Mouse (Mus musculus) lung, embryonic 14.5 days (tissue): Measurements from ENCODE around the gene Bglap. TPM values are rescaled to one million over a fixed set of nuclear protein-coding genes. Genes with fewer than 3 reads are reported as not detected.
A peak's percentile ranks its signal among the peaks of the same experiment; 100 is the strongest.

Source experiments
- ATAC-seq: fragments of 200-750 bp; cut with Nextera tagmentation; 2 replicates; pipeline ENCODE4 v1.8.0; 2017; ENCODE audit warnings: mild to moderate bottlenecking, moderate TSS enrichment, moderate library complexity; ENCODE audit not compliant: insufficient read depth
- DNase-seq: peaks from one replicate; pipeline ENCODE4 v3.0.0-alpha.2; 2015
- H3K27ac ChIP-seq: fragments of 300-500 bp; sonication (generic); 2 replicates; pipeline ENCODE4 v1.5.1; 2014; ENCODE audit warnings: low read depth, mild to moderate bottlenecking, moderate library complexity
- H3K27me3 ChIP-seq: fragments of 300-500 bp; sonication (generic); 2 replicates; pipeline ENCODE4 v1.6.1; 2014; ENCODE audit warnings: low read length, control low read depth; ENCODE audit not compliant: insufficient read depth
- H3K36me3 ChIP-seq: fragments of 300-500 bp; sonication (generic); 2 replicates; pipeline ENCODE4 v1.6.1; 2014; ENCODE audit warnings: control low read depth; ENCODE audit not compliant: insufficient read depth
- H3K4me1 ChIP-seq: fragments of 300-500 bp; sonication (generic); 2 replicates; pipeline ENCODE4 v1.6.1; 2014; ENCODE audit warnings: antibody characterized with exemption, control low read depth; ENCODE audit not compliant: insufficient read depth
- H3K4me2 ChIP-seq: fragments of 300-500 bp; sonication (generic); 2 replicates; pipeline ENCODE4 v1.6.1; 2014; ENCODE audit warnings: mild to moderate bottlenecking
- H3K4me3 ChIP-seq: fragments of 300-500 bp; sonication (generic); 2 replicates; pipeline ENCODE4 v1.5.1; 2014; ENCODE audit warnings: low read depth, low read length
- H3K9ac ChIP-seq: fragments of 300-500 bp; sonication (generic); 2 replicates; pipeline ENCODE4 v1.6.1; 2014
- H3K9me3 ChIP-seq: fragments of 300-500 bp; sonication (generic); 2 replicates; pipeline ENCODE4 v1.6.1; 2016; ENCODE audit warnings: low read depth, low read length, control low read depth
- CTCF ChIP-seq: IDR thresholded peaks from 2 replicates; pipeline ENCODE4 v1.5.1; 2016; ENCODE audit warnings: antibody characterized with exemption, low read depth
- WGBS: fragments of 180-500 bp; shearing (Covaris S2); extraction: QIAGEN DNeasy Blood & Tissue Kit; methylation state at CpG from one replicate; pipeline ENCODE4 v1.1.7; 2014; 5-methylcytosine and 5-hydroxymethylcytosine counted together
- polyA plus RNA-seq: library from polyadenylated mRNA; unstranded; fragments of >200 nt; fragmentation: Nextera tagmentation; extraction: Ambion mirVana; gene quantifications from 2 replicates; pipeline ENCODE4 v1.2.1, GENCODE M21; 2014

Gene Bglap
- polyA plus RNA-seq, 1 experiment from 2014 or later, result not detected

DNA sequence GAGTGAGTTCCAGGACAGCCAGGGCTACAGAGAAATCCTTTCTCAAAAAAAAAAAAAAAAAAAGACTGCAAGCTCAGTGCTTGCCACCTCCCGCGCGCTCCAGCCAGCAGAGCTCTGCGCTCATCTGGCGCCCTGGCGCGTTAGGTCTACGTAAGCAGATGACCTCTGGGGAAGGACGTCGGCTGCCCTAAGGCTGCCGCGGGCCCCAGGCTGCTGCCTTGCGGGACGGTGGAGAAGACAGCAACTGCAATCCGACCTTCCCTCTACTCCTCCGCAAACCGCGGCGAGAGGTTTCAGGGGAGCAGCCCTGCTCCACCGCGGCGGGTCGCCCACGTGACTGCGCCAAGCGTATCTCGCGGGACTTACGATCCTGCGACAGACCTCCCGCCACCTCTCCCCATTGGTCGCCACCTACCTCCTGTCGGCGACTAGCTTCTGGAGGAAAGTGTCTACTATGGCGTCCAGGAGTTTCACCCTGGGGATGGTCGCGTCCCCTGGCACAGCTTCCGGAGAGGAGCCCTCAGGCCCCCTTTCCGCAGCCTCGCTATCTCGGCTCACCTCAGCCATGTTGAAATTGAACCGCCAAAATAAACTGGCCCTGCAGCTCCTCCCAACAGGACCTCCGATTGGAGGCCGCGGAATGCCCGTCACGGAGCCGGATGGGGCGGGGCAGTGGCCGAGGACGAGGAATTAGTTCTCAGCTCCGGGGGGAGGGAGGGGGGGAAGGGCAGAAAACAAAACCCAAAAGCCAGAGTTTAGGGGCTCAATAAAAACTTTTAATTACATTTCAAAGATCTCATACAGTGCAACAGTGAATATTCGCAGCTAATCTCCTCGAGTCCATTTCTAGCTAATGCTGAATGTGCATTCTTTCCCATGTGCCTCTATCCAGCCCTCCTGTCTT is 25.7 kb upstream of the Bglap start, which contains the start of gene Pmf1:
TSS of gene Pmf1 (minus strand) at position 591 of the 904 bp plus-strand sequence.
- WGBS, result under 1% methylated on average over 54 of the region's 54 CpGs
- no peak for TF ChIP-seq CTCF
- Histone ChIP-seq H3K27ac (peak within 1 kb of the TSS; percentile 97), H3K27me3 (no peaks in the 10 kb centered on the region), H3K9me3 (no peaks in the 10 kb centered on the region), H3K36me3 (peaks cover 32% of the 10 kb centered on the region), H3K4me2 (peak within 1 kb of the TSS; percentile 85), H3K4me1 (no peaks in the 10 kb centered on the region), H3K4me3 (peak within 1 kb of the TSS; percentile 74), H3K9ac (peak within 1 kb of the TSS; percentile 86)
- peak; percentile 91 for ATAC-seq
- DNase-seq, result peak; percentile 96

DNA sequence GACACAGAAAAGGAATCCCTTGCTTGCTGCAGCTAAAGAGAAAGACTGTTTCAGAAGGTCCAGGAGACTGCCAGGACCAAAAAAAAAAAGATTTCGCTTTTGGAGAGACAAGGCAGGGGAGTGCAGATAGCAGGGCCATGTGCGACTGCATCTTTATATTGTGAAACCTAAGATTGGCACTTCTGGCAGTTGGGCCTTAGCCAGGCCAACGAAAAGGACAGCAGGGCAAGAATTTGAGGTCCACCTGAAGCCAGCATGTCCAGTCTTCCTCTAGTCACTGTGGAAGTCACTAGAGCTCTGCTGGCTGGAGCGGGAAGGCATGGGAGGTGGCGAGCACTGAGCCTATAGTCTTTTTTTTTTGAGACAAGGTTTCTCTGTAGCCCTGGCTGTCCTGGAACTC is 24.7 kb upstream of the Bglap start:
- ATAC-seq, result no peak
- Histone ChIP-seq H3K4me1 (no peaks in the 10 kb centered on the region), H3K4me2 (peak overlapping the region; percentile 85), H3K27me3 (no peaks in the 10 kb centered on the region), H3K36me3 (peaks cover 29% of the 10 kb centered on the region), H3K27ac (peak overlapping the region; percentile 97; the same call in 1 of the 2 replicates), H3K9ac (peak overlapping the region; percentile 86), H3K4me3 (peak overlapping the region; percentile 74), H3K9me3 (no peaks in the 10 kb centered on the region)
- WGBS, result 36% methylated on average over 5 of the region's 5 CpGs
- DNase-seq, result no peak
- TF ChIP-seq CTCF, result no peak

DNA sequence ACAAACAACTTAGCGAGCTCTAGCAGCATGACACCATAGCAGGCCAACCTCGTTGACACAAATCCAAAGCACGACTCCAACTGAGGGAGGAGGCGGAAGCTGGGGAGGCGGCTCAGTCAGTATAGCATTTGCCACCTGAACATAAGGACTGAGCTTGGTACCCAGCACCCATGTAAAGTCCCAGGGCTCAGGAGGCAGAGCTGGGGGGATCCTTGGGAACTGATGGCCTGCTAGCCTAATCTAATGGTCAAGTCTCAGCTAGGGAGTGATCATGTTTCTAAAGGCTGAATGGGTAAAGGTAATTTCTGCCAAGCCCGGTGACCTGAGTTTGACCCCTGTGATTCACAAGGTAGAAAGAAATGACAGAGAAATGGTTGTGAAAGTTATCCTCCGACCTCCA is 23.3 kb upstream of the Bglap start:
- ATAC-seq (no peak), DNase-seq (no peak)
- Histone ChIP-seq H3K4me1 (no peaks in the 10 kb centered on the region), H3K36me3 (peaks cover 32% of the 10 kb centered on the region), H3K4me3 (no peak overlapping the region), H3K27ac (no peak overlapping the region), H3K4me2 (no peak overlapping the region; the same call in 1 of the 2 replicates), H3K27me3 (no peaks in the 10 kb centered on the region), H3K9me3 (no peaks in the 10 kb centered on the region), H3K9ac (no peak overlapping the region)
- no peak for TF ChIP-seq CTCF
- 52% methylated on average over 7 of the region's 7 CpGs for WGBS

DNA sequence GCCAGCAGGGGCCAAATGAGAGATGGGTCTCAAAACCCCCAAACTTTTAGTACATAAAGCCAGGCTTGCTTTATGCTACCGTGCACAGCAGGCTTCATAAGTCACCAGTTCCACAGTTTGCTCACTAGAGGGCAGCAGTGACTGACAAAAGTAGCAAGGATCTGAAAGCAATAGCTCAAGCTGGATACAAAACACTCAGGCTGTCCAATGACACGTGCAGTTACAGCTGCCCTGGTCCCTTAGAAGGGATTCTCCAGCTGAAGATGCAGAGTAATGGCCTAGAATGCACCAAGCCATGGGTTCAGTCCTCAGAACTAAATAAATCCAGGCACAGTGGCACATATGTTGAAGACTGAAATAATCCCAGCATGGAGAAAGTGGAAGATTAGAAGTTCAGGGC is 22.8 kb upstream of the Bglap start:
- peak; percentile 22; the same call in 1 of the 2 replicates for ATAC-seq
- WGBS, result 0% methylated on average over 2 of the region's 2 CpGs
- H3K27ac ChIP-seq, result no peak overlapping the region
- peak; percentile 95 for DNase-seq
- no peaks in the 10 kb centered on the region for H3K27me3 ChIP-seq
- peak overlapping the region; percentile 5; the same call in 1 of the 2 replicates for H3K4me2 ChIP-seq
- H3K9me3 ChIP-seq, result no peaks in the 10 kb centered on the region
- H3K4me3 ChIP-seq, result no peak overlapping the region
- no peaks in the 10 kb centered on the region for H3K4me1 ChIP-seq
- TF ChIP-seq CTCF, result peak; percentile 94
- H3K36me3 ChIP-seq, result peaks cover 28% of the 10 kb centered on the region
- H3K9ac ChIP-seq, result peak overlapping the region; percentile 3; the same call in 1 of the 2 replicates

DNA sequence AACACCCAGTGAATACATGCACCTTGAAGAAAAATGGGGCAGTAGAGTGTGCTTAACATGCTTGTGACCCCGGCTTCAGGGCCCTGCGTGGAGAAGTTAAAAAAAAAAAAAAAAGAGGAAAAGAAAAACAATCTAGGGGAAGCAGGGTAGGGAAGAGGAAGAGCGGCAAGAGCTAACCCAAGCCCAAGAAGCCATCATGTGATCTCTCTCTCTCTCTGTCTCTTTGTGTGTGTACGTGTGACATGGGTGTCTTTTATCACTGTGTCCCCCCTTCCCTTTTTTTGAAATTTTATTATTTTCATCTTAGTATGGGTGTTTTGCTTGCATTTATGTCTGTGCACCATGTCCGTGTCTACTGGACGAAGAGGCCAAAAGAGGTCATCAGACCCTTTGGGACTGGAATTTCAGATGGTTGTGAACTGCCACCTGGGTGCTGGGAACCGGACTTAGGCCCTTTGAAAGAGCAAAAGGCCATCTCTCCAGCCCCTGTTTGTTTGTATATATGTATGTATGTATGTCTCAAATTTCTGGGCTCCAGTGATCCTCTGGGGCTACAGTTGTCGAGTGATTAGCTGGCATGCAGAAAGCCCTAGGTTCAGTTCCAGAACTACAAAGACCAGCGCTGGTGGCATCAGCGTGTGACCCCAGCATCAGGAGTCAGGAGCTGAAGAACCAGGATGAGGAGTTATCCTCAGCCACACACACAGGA is 19.4 kb upstream of the Bglap start:
- Histone ChIP-seq H3K27ac (no peak overlapping the region), H3K9ac (no peak overlapping the region), H3K36me3 (peaks cover 33% of the 10 kb centered on the region; the same call in 1 of the 2 replicates), H3K4me2 (no peak overlapping the region), H3K27me3 (no peaks in the 10 kb centered on the region), H3K9me3 (no peaks in the 10 kb centered on the region), H3K4me3 (no peak overlapping the region), H3K4me1 (no peaks in the 10 kb centered on the region)
- no peak for TF ChIP-seq CTCF
- ATAC-seq, result no peak
- WGBS, result 85% methylated on average over 10 of the region's 10 CpGs
- DNase-seq, result no peak

DNA sequence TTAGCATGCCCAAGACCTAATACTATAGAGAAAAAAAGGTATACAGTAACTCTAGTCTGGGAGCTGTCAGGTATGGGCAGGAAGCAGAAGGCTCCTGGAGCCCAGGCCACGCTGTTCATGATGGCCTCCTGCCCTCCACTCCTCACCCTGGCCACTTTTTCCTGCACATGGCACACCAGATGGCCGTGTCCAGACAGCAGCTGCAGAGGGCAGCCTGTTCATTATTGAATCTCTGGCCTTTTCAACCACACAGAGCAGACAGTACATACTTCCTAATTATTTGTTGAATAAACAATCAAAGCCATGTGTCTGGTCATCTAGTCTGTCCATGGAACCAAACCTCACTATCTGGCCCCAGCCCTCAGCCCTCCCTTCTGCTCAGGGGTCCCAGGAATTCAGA is 14.4 kb upstream of the Bglap start:
- H3K27ac ChIP-seq, result no peak overlapping the region
- H3K4me1 ChIP-seq, result no peaks in the 10 kb centered on the region
- H3K4me3 ChIP-seq, result no peak overlapping the region
- WGBS, result 88% methylated on average over 2 of the region's 2 CpGs
- no peak for ATAC-seq
- H3K36me3 ChIP-seq, result peaks cover 50% of the 10 kb centered on the region
- H3K27me3 ChIP-seq, result no peaks in the 10 kb centered on the region
- no peaks in the 10 kb centered on the region for H3K9me3 ChIP-seq
- DNase-seq, result no peak
- no peak for TF ChIP-seq CTCF
- no peak overlapping the region for H3K4me2 ChIP-seq
- H3K9ac ChIP-seq, result no peak overlapping the region

DNA sequence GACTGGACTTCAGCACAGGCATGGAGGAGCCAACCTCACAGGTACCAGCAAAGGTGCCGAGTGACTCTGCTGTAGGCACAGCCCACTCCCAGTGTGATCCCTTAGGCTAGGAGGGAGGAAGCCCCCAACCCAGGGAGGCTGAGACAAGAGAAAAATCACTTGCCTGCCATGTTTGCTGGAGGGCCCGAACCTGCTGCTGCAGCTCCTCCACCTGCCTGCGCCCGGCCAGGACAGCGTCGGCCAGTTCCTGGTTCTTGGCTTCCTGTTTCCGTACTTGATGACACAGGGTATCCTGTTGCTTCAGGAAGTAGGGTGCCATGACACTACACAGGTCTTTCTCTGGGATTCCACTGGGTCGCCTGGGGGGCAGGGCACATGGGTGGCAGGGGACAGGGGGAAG is 11.5 kb upstream of the Bglap start:
- no peak overlapping the region for H3K4me2 ChIP-seq
- H3K36me3 ChIP-seq, result peaks cover 54% of the 10 kb centered on the region
- 89% methylated on average over 8 of the region's 8 CpGs for WGBS
- no peaks in the 10 kb centered on the region for H3K9me3 ChIP-seq
- no peak for DNase-seq
- no peaks in the 10 kb centered on the region for H3K27me3 ChIP-seq
- ATAC-seq, result no peak
- H3K4me1 ChIP-seq, result no peaks in the 10 kb centered on the region
- no peak overlapping the region for H3K27ac ChIP-seq
- no peak for TF ChIP-seq CTCF
- no peak overlapping the region for H3K4me3 ChIP-seq
- H3K9ac ChIP-seq, result no peak overlapping the region
